Mouse (Mus musculus) common myeloid progenitor, adult 5-6 weeks (primary cell): ENCODE measurements at regions not wholly inside any gene's neighbourhood (a gene's known extent, or its start where the extent isn't known, plus 50 kb on each side); places are given as distances from the start of the nearest gene placed in this dataset.
A peak's percentile ranks its signal among the peaks of the same experiment; 100 is the strongest.
"Not testable (repeated sequence)": the region's sequence is repeated elsewhere in the genome, so short reads cannot be mapped to it uniquely, and the experiment has no call there.

ENCODE experiments used
- ATAC-seq: replicated peaks from 2 replicates; pipeline ENCODE4 v1.8.0; 2016; ENCODE audit warnings: low read depth, mild to moderate bottlenecking, moderate TSS enrichment, inconsistent platforms; ENCODE audit not compliant: poor library complexity, severe bottlenecking

DNA sequence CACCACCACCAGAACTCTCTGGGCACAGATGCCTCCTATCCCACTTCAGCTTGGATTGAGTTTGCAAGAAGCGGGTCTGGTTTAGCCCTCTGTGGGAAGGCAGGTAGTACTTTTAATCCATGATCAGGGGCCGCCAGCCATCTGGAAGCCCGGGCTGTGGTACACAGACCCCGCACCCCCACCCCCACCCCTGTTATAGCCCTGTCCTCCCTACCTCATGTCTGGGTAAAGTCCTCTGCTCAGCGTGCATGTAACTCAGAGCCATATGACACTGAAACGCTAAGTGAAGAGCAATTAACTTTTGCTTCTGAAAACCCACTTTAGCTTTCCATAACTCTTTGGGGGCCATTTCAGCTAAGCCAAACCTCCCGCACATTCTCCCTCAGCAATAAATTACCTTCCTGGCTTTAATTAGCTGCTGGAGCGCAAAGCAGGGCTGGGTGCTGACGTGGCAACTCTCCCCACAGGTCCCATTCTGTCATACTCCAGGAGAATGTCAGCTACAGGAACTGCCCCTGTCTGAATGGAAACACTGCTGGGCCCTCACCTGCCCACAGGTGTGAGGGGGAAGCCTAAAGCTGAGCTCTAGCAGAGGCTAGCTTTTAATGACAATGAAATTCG, 198.1 kb upstream of the Zfp703 start:
- no peak for ATAC-seq

DNA sequence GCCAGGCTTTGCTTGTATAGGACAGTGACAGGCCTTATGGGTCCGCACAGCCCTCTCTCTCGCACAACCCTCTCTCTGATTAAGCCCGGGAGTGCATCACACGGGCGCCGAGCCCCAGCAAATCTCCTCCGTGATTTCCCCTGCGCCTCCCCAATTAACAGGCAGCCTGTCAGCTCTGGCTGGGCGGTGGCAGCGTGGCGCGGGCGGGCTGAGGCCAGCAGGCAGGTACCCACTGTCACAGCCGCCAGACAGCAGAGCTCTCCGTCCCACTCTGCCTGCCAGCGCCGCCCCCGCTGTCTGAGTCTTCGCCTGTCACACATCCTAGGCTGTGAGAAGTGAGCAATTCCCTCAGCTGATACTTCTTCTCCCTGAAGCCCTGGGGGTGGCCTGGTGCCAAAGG, 196.6 kb upstream of the Zfp703 start:
- no peak for ATAC-seq

DNA sequence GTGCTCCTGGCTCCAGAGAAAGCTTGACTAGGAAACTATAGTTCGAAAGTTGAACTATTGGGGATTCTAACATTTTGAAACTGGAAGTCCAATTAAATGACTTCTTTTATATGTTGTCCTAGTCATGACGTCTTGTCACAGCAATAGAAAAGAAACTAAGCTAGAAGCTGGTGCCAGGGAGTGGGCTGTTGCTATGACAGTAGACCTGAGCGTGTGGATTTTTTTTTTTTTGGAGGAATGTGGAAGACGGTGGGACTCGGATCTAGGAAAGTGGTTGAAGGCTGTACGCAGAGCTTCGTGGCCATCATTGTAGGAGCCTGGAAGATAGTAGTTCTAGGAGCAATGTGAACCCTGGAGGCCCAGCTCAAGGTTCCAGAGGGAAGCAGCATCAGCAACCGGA, 194.2 kb upstream of the Zfp703 start:
- not testable (repeated sequence) for ATAC-seq

DNA sequence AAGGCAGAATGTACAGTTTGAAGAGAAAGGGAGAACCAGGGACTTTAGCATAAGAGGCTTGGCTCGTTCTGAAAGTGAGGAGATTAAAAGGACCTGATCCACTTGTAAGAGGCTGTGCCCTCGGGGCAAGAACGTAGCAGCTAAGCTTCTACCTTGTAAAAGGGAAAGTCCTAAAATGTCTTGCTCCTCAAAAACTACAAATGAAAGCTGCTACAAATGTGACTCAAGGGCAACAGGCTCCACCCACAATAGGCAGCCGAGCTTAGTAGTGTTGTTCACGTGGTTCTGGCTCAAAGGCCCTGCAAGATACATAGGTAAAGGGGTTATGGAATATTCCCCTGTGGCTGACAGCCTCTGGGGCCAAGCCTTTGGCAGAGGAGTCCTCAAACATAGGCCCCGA, 192.7 kb upstream of the Zfp703 start:
- no peak for ATAC-seq

DNA sequence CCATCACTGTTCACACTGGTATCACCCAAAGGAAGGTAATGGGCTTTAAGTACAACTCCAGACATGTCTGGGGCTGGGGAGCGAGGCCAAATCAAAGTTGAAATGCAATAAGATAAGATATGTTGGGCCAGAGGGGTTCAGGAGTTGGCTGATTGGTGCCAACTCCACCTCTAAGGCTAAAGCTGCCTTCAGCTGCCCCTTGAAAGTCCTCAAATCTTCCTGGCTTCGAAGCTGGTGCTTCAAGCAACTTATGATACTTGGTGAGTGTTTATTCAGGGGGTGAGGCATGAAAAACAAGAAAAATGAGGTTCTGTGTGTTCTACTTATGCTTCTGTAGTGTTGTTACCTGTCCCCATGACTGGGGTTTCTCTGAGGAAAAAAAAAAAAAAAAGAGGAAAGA, 185.3 kb upstream of the Zfp703 start:
- no peak for ATAC-seq

DNA sequence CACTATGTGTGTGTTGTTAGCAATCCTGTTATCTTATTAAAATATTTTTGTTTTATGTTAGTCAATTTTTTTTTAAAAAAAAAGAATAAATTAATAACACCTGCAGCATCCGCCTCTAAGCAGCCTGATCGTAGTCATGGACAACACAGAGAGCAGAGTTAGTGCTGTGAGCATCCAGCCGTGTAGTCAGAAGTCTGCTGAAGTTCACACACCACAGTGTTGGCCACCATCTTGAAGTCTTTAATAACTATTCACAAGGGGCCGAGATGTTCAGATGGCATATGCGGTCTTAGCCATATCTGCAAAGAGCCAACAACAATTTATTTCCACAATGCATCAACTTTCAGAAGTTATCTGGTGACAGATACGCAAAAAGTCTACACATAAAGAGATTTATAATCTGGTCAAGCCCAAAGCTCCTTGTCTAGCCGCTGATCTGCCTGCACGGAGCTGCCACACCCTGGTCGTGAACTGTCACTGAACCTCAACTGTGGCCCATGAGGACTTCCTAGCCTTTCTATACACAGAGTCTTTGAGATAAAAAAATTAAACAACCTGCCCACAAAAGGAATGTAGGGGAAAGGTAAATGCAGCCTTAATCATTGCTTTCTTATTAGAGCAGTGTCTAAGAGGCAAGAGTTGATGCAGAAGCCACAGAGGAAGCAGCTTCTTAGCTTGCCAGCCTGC, 183.4 kb upstream of the Zfp703 start:
- no peak for ATAC-seq

DNA sequence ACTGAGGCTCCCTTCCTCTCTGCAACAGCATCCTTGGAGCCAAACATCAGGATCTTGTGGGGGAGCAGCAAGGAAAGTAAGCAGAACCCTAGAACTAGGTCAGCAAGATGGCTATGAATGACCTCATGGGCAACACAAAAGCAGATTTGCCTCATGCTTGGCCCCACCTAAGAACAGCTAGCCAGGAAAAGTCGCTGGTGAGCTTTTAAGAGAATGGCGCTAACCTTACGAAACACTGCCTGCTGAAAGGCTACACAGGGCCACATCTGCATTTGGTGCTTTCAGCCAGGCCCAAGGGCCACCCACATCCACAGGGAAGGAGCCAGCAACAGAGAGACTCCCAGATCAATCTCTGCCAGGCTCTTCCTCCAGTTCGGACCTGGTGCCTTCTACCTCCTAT, 182.7 kb upstream of the Zfp703 start:
- ATAC-seq, result no peak

DNA sequence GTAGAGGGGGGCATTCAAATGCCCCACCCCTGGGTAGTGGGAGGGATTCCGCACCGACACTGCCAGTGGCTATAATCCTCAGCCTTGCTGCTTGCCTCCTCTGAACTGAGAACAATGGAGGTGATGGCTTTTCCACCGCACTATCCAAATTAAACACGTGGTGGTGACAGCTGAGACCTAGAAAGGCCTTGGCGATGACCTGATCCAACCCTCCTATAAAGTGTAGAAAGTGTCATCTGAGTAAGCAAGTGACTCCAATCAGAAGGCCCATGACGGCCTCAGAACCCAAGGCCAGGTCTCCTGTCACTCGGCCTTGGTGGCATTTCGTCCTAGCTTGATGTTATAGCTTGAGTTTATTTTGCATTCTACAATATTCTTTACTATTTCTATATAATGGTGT, 181.5 kb upstream of the Zfp703 start:
- no peak for ATAC-seq

DNA sequence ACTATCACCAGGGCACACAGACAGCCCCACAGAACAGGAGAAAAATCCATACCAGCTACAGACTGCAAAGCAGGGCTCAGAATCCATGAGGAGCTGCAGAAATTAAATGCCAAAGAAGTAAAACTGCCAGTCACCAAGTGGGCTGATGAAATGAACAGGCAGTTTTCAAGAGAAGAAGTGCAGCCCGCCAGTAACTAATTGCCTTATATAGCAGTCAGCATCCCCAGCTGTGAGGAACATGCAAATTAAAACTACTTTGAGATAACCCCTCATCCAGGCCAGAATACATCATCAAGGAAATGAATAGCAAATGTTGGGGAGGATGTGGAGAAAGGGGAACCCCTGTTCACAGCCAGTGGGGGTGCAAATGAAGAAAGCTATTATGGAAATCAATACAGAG, 177.3 kb upstream of the Zfp703 start:
- peak; percentile 62; the same call in 1 of the 2 replicates for ATAC-seq

DNA sequence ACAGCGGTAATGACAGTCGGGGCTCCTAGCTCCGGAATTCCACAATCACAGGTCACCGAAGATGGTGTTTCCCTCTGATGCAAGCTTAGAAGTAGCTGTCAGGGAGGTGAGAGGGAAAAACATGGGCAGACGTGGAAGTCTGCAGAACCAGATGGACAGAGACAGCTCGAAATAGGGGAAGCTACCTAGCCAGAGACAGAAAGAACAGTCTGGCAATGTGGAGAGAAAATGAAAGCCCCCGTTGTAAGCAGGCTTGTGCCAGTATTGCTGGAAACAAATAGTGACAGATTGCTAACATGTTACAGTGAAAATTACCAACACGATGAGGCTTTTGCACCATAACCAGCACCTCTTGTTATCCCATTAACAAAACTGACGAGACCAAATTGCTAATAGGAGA, 173.0 kb upstream of the Zfp703 start:
- no peak for ATAC-seq

DNA sequence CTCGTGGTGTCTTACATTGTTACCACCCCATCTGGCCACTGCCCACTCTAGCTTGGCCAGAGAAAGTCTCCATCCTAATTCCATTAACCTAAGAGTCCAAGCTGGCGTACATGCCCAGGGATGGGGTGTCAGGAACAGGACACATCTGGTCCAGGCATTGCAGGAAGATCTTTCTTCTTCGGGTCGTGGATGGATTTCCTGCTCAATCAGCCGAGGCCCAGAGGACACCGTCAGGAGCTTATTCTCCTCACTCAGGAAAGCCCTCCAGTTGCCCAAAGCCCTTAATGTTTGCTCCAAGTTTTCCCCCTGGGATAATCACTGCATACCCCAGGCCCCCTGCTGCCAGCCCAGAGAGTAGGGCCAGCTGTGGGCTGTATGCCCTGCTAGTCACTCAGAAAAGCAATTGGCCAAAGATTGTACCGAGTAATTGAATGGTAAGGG, 172.2 kb upstream of the Zfp703 start:
- no peak for ATAC-seq

DNA sequence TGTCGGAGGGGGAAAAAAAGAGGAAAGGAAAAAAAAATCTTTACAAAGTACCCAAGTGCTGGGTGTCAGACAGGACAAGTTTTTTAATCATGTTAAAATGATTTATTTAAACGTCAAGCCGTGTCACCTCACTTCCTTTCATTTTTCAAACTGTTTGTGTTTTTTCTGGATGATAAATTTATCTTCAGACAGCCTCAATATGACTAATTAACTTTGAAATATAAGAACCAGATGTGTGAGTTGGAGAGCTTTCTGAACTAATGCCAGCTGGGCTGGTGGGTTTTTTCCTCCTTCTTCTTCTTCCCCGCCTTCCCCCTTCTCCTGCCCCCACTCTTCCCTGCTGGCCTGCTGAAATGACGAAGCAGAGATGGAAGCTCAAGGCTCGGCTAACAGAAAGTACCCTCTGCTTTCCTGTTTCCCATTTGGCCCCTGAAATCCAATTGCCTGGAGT, 171.7 kb upstream of the Zfp703 start:
- no peak; the same call in 1 of the 2 replicates for ATAC-seq

DNA sequence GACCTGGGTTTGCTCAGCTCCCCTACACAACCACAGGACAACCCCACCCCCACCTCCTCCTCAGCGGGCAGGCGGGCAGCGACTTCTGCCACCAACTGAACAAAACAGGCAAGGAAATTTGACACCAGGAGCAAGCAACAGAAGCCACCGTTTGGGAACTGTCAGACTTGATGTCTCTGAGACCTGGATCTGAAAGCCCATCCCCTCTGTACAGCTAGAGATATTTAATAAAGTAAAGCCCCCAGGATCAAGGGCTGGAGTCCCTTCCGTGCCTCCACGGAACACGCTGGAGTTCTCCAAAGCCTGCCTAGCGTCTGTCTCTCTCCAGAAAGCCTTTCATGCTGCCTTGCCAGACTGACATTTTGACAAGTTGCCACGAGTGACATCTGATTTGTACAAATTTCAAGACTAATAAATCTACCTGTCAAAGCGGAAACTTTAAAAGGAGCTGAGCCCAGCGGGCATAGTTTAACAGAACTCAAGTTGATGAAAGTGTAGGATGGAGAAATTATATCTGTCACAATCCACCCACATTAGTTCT, 168.9 kb upstream of the Zfp703 start:
- ATAC-seq, result peak; percentile 37

DNA sequence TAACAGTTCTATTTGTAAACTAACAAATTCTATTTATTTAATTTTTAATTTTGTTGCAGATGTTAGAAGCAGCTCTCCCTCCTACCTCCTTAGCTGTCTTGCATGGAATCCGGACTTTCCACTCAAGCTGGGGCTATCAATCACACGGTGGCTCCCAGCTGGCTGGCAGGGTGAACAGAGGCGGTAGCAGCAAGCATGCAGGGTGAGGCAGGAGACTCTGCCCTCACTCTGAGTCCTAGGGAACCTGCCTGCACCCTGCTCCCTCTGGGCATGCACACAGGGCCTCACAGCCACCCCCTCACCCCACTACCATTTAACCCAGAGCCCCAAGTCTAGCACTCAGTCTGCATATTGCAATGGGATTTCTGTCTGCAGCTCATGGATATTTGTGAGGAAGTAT, 168.4 kb upstream of the Zfp703 start:
- no peak for ATAC-seq

DNA sequence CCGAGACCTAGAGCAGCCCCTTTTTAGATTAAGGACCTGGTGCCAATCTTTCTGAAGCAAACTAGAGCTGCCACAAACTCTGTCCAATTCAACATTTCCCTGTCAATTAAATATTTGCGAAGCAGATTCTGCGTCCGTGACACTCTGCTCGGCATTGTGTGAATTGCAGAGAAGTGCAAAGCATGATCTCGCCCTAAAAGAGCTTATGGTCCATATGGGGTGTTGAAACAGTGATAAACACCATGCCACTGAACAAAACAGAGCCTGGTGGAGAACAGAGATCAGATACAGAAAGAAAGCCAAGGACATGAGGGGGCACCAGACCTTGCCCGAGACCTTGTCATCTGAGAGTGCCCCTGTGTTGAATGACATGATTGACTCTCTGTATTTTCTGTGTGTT, 167.2 kb upstream of the Zfp703 start:
- ATAC-seq, result no peak

DNA sequence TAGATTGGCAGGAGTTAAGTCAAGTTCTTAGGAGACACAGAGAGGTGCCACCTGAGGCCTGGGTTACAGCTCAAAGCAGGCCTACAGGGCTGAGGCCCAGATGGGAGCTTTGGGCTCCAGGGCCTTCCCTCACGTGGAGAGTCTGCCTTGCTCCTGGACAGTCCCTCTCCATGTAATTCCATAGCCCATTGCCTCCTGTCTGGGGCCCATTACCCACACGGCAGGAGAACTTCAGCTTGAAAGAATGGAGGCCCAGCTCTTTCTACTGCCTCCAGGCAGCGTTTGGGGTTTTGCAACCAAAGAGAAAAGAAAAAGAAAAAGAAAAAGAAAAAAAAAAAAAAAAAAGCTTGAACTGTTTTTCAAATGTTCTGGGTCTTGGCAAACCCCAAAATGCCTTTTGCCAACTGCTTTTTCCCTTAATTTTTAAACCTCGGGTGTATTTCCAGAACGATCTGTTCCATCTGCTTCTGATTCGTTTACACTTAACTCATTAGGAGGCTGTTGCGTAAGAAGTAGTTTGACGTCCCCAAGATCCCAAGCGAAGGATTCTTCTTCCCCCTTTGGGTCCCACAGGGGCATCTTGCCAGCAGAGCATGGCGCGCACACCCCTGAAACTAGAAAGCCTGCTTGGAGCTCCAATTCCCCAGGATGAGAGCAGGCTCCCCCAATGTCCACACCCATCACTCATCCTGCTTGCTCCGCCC, 165.4 kb upstream of the Zfp703 start:
- no peak for ATAC-seq

DNA sequence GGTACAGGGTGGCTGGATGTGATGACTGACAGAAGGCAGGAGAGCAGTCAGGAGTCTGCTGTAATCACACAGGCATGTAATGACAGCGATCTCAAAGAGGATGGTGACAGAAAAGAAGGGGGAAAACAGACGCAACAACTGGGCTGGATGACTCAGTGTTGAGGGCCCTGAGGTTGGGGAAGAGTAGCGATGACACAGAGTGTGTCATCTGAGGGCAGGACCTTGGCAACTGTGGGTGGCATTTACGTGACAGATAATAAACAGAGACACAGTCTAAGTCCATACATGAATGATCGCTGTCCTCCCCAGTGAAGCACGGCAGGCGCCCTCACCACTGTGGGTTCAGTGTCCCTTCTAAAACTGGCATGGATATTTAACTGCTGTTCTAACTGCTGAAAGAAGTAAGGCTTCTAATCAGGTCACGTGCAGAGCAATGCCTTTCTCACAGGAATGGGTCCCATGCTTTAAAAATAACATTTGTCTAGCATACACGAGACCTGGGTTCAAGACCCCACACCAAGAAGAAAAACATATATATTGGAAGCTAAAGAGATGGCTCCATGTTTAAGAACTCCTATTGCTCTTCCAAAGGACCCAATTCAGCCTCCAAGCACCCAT, 163.8 kb upstream of the Zfp703 start:
- ATAC-seq, result no peak

DNA sequence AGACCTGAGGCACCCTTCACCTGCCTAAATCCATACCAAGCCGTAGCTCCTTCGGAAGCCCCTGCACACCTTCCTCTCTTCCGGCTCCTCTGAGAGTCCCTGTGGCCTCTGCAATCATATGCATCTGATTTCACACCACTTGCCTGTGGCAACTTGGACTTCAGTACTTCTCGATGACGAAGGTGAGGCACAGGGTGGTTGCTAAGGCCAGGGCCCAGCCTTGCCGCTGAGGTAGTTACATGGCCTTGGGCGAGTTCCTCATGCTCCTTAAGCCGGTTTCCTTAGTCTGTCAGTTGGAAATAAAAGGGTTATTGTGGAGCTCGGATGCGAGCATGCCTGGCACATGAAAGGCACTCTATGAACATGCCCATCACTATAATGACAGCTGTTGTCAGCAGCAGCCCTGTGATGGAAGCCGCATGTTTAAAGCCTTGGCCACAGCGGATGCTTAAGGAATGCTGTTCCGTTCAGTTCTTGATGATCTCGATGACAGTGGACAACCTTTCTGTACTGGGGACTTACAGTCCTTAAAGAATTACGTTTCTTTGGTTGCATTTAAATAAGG, 162.0 kb upstream of the Zfp703 start:
- ATAC-seq, result no peak

DNA sequence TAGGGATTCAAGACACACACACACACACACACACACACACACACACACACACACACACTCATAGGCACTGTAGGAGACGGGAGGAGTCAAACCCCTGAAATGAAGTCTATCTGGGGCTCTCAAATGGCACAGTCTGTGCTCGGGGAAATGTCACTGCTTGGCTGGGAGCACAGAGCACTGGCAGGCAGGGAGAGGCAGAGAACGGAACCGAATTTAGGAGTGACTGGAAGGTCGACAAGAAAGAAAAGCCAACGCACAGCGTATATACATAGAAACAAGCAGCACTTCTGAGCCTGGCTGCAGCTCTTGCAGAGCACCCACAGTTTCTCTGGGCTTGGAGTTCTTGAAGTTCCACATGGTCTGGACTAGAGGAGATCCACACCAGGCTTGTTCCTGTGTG, 160.1 kb upstream of the Zfp703 start:
- ATAC-seq, result no peak

DNA sequence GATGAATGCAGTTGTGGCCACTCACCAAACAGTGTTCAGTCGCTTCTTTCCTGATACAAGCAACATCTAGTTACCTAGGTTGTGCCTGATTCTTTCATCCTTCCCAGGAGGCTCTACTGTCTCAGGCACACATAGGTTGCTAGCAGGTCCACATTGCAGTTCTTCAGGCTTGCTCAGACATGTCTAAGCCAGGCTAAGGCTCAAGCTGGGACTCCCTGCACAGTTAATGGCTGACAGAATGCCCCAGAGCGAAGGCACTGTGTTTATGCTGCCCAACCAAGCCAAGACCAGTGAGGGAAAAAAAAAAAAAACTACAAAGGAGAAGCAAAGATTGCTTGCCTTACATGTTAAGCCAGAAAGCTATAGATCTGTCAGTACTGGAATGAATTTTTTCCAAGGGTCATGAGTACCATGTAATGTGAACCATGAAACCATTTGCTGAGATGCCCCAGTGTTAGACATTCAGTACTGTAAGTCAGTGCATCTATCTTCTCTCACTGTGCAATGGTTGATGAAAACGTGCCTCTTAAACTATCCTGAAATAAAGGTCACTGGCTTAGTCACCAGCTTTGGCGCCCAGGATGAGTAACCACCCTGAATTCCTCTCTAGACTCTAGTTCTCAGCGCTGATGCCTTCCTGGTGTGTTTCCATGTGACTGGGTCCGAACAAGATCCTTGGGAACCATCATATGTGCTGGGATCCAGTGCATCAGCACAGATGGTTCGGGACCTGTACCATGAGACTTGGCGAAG, 152.8 kb upstream of the Zfp703 start:
- no peak for ATAC-seq
